Comparison of ENCODE assay signal across 7 mouse cellular contexts in the genomic region with DNA sequence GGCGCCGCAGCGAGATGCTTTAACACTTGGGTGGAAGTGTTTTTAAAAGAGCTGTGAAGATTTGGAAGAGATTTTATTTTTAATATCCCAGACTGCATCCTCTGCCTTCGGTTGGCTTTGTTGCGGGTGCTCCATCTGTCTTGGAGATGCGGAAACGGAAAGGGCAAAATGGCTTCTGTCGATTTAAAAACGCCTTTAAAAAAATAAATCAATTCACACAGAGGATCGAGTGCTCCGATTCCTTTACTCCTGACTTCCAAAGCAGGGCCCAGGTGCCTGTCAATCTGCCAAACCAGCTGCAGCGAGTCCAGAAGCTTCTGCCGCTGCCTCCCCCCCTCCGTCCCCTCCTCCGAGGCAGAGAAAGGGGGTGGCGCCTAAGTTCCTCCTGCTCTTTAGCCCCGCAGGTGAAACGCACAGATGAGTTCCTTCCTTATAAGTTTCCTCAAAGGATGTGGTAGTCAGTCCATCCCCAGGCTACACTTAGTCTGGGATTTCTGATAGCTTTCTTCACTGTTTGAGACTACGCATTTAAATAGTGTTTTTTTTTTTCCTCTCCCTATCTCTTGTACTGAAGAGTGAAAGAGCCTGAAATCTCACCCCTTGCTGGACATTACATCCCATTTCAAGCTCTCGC. TPM values are rescaled to one million over a fixed set of nuclear protein-coding genes. Genes with fewer than 3 reads are reported as not detected.
DNase-seq lines count a peak whose midpoint lies in the region; ATAC-seq lines count a peak whose summit lies in the region.

No protein-coding gene starts in this region.

- H3K4me1 ChIP-seq in forebrain, embryonic 14.5 days (ENCODE audit: control insufficient read depth, insufficient read depth, low read length), result no peaks in the 10 kb centered on the region
- H3K4me1 ChIP-seq in stomach, embryonic 14.5 days (ENCODE audit: control insufficient read depth, insufficient read depth, low read length), result no peaks in the 10 kb centered on the region

- no peak for ATAC-seq in forebrain, embryonic 14.5 days
- ATAC-seq in stomach, embryonic 14.5 days (ENCODE audit: insufficient number of reproducible peaks, insufficient read depth, low FRiP score, low read depth), result no peak
- ATAC-seq in monocyte, adult 5-6 weeks (replicated peaks; ENCODE audit: insufficient number of reproducible peaks, low FRiP score, low TSS enrichment, poor library complexity, severe bottlenecking), result no peak

- peak; percentile 33 to 40 for DNase-seq in left cerebral cortex, adult 18-20 months (ENCODE audit: low spot score in 2 of 2)
- DNase-seq in left cerebral cortex, adult 11 months (ENCODE audit: low spot score), result no peak
- DNase-seq in cerebellum, adult 8-10 months, result peak; percentile 43
- peak; percentile 60 for DNase-seq in forebrain, embryonic 14.5 days (ENCODE audit: low spot score)
- peak; percentile 48 to 57 for DNase-seq in left cerebral cortex, postnatal 14 days (ENCODE audit: low spot score in 2 of 2)

- H3K36me3 ChIP-seq in forebrain, embryonic 14.5 days (ENCODE audit: control insufficient read depth, insufficient read depth, low read length), result no peaks in the 10 kb centered on the region
- H3K36me3 ChIP-seq in stomach, embryonic 14.5 days (ENCODE audit: control insufficient read depth, insufficient read depth, low read length), result no peaks in the 10 kb centered on the region

- peak overlapping the region; percentile 35; the same call in 1 of the 2 replicates for H3K9ac ChIP-seq in forebrain, embryonic 14.5 days (ENCODE audit: low read length)
- H3K9ac ChIP-seq in stomach, embryonic 14.5 days (replicated peaks; ENCODE audit: low read depth, low read length), result no peak overlapping the region

- intact Hi-C loops in left cerebral cortex, postnatal 14 days (cut with DNase I), result no loop called here

- H3K9me3 ChIP-seq in forebrain, embryonic 14.5 days (replicated peaks; ENCODE audit: control insufficient read depth, low read length), result no peaks in the 10 kb centered on the region
- no peaks in the 10 kb centered on the region for H3K9me3 ChIP-seq in stomach, embryonic 14.5 days (ENCODE audit: control insufficient read depth, low read depth, low read length)

- H3K27ac ChIP-seq in forebrain, embryonic 14.5 days (ENCODE audit: low read depth, low read length), result peak overlapping the region; percentile 62
- H3K27ac ChIP-seq in stomach, embryonic 14.5 days (ENCODE audit: low read length), result no peak overlapping the region

- H3K4me2 ChIP-seq in forebrain, embryonic 14.5 days (ENCODE audit: low read length), result peak overlapping the region; percentile 35
- H3K4me2 ChIP-seq in stomach, embryonic 14.5 days (replicated peaks; ENCODE audit: low read depth, low read length), result peak overlapping the region; percentile 30

- H3K4me3 ChIP-seq in forebrain, embryonic 14.5 days (ENCODE audit: low read depth, low read length), result peak overlapping the region; percentile 10; the same call in 1 of the 2 replicates
- peak overlapping the region; percentile 14 for H3K4me3 ChIP-seq in stomach, embryonic 14.5 days (ENCODE audit: low read depth, low read length)

- 46% methylated on average over 20 of the region's 20 CpGs for WGBS in forebrain, embryonic 14.5 days
- WGBS in stomach, embryonic 14.5 days, result 38% methylated on average over 20 of the region's 20 CpGs

- no peaks in the 10 kb centered on the region for H3K27me3 ChIP-seq in forebrain, embryonic 14.5 days (replicated peaks; ENCODE audit: control insufficient read depth, insufficient read depth, low read length)
- H3K27me3 ChIP-seq in stomach, embryonic 14.5 days (ENCODE audit: control insufficient read depth, insufficient read depth, low read length), result no peaks in the 10 kb centered on the region

RNA-seq across cellular contexts. Expression of gene Nin, which starts 17.6 kb away (rescaled TPM):
- total RNA-seq in left cerebral cortex, adult 18-20 months (2021), result 10 to 100 TPM; 54.0 to 66.9 TPM
- polyA plus RNA-seq in forebrain, embryonic 14.5 days (2014; fragmentation: Nextera tagmentation; extraction: Ambion mirVana), result 14.8 and 26.9 TPM in 2 replicates
- total RNA-seq in left cerebral cortex, postnatal 14 days (2021), result 10 to 100 TPM; 44.5 to 53.7 TPM
- polyA plus RNA-seq in stomach, embryonic 14.5 days (2014; fragmentation: Nextera tagmentation; extraction: Ambion mirVana), result 23.3 and 26.1 TPM in 2 replicates
- total RNA-seq in monocyte, adult 5-6 weeks (2017), result 134 to 153 TPM (median 142 TPM) in 3 replicates

RNA-seq across cellular contexts. Expression of gene Abhd12b, which starts 22.8 kb away (rescaled TPM):
- total RNA-seq in left cerebral cortex, adult 18-20 months (2021), result not detected
- polyA plus RNA-seq in forebrain, embryonic 14.5 days (2014; fragmentation: Nextera tagmentation; extraction: Ambion mirVana), result not detected in 2 replicates
- not detected for total RNA-seq in left cerebral cortex, postnatal 14 days (2021)
- polyA plus RNA-seq in stomach, embryonic 14.5 days (2014; fragmentation: Nextera tagmentation; extraction: Ambion mirVana), result 0.29 and 0.33 TPM in 2 replicates
- total RNA-seq in monocyte, adult 5-6 weeks (2017), result not detected in 3 replicates
